Mouse (Mus musculus) brain, embryonic 14.5 days (tissue): ENCODE results near the gene Tspo. TPM values are rescaled to one million over a fixed set of nuclear protein-coding genes. Genes with fewer than 3 reads are reported as not detected.

ENCODE experiments used
- DNase-seq: peaks from one replicate; pipeline ENCODE4 v3.0.0-alpha.2; 2011; ENCODE audit warnings: low read depth
- CTCF ChIP-seq: fragments of 200-500 bp; IDR thresholded peaks from 2 replicates; pipeline ENCODE4 v1.5.1; 2012; ENCODE audit warnings: inconsistent platforms, mild to moderate bottlenecking, moderate library complexity, borderline replicate concordance; ENCODE audit not compliant: insufficient read depth, insufficient read length; ENCODE audit errors: extremely low read depth
- POLR2A ChIP-seq: fragments of 200-500 bp; IDR thresholded peaks from 2 replicates; pipeline ENCODE4 v1.6.1; 2012; ENCODE audit warnings: mild to moderate bottlenecking, inconsistent platforms, borderline replicate concordance; ENCODE audit not compliant: poor library complexity, insufficient read depth, insufficient read length, severe bottlenecking; ENCODE audit errors: extremely low read depth
- polyA plus RNA-seq: library from polyadenylated mRNA; depleted of rRNA; stranded (reverse); fragments of >200 nt; gene quantifications from 2 replicates; pipeline ENCODE4 v1.2.3, GENCODE M21; 2012

Tspo gene
- polyA plus RNA-seq, 1 experiment, result 7.1 TPM

DNA sequence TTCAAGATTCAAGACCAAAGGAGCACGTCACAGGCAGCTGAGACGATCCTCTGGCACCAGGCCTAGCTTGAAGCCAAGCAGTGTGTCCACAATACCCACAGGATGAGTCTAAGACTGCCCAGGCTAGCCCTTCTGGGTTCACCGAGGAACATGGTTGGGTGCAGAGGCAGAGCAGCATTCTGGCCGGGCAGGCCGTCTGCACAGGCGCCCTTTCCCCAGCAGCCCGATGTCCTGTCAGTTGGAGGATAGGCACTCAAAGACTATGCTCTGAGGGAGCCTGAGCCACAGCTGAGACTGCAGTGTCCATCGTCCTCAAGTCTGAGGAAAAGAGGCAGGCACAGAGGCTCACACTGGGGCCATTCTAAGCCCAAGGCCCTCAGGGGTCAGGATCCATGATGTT is 16.2 kb upstream of the Tspo start:
- no peak for DNase-seq
- TF ChIP-seq POLR2A (no peak), CTCF (no peak)

DNA sequence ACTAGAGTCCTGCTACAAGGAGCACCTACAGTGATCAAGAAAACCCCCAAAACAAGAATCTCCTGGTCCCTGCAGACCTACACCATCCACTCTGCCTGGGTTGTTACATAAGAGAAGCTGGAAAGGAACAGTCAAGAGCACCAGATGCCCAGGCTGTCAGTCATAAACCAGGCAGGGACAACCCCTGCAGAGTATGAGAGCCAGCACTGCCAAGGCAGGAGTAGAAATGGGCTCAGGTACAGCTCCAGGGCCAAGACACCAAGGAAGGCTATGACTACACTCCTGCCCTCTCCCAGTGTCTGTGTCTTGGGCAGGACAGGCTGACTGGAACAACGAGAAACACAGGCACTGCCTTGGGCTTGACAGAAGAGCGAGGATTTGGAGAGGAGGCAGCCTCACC is 13.3 kb upstream of the Tspo start:
- DNase-seq, result no peak
- TF ChIP-seq CTCF (no peak), POLR2A (no peak)

DNA sequence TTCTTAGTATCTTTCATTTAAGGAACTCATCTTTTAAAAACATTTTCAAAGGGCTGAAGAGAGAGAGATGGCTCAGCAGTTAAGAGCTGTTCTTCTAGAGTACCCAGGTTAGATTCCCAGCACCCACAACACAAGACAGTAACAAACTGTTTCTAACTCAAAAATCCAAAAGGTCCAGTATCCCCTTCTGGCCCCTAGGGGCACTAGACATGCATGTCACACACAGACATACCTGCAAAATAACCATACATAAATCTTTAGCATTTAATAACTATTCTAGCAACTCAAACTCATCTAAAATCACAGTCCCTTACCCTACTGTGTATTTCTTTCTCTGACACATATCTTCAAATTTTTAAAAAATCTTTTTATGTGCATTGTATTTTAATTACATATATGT is 9.6 kb upstream of the Tspo start:
- no peak for DNase-seq
- TF ChIP-seq POLR2A (no peak), CTCF (peak; percentile 25; the same call in 1 of the 2 replicates)

DNA sequence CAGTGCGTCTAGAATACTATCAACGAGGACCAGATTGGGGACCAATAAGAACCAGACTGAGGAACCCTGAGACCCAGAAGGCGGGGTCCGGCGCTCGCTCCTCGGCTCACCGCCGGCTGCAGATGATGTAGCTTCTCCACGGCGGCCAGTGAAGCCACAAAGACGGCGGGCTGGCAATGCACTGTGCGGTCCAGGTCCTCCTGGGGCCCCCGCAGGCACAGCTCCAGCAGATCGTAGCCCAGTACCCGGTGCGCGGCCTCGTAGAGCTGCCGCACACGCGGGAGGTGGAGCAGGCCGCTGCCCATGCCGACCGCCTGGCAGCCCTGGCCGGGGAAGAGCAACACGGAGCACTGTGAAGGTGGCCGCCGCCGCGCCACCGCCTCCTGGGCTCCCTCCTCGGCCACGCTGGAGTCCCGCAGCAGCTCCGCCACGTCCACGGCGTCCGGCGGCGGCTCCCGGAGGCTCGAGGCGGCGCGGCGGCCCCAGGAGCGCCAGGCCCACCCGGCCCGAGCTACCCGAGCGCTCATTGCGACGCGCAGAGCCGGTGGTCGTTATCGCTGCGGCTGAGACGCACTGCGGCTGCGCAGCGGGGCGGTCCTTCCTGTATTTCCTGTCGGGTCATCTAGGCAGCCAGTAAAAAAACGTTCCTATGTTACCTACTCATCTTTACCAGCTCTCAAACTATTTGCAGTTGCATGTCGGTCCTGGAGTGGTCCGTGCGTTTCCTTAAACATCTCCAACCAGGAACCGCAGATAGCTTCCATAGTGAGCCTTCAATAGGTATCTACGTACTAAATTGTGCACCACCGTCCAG is 8.0 kb upstream of the Tspo start:
- DNase-seq, result peak; percentile 96
- TF ChIP-seq POLR2A, result peak; percentile 94
- TF ChIP-seq CTCF, result no peak

DNA sequence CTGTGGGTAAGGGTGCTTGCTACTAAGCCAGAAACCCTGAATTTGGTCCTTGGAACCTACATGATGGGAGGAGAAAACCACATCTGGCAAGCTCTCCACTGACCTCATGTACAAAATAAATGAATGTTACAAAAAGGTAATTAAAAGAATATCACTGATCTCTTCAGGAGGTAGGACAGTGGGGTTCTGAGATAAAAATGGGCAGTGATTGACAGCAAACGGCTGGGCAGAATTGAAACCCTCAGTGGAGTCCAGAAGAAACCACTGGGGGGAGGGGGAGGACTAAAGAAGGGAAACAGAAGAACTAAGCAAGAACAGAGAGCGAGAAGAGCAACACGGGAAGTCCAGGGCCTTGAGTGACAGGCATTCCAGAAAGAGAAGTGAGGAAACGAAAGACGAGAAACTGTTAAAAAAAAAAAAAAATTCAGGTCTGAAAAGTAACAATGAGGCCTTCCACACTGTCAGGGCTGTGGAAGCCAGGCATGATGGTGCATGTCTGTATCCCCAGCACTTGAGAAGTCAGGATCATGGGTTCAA is 2.4 kb upstream of the Tspo start:
- no peak for DNase-seq
- TF ChIP-seq POLR2A (no peak), CTCF (no peak)

DNA sequence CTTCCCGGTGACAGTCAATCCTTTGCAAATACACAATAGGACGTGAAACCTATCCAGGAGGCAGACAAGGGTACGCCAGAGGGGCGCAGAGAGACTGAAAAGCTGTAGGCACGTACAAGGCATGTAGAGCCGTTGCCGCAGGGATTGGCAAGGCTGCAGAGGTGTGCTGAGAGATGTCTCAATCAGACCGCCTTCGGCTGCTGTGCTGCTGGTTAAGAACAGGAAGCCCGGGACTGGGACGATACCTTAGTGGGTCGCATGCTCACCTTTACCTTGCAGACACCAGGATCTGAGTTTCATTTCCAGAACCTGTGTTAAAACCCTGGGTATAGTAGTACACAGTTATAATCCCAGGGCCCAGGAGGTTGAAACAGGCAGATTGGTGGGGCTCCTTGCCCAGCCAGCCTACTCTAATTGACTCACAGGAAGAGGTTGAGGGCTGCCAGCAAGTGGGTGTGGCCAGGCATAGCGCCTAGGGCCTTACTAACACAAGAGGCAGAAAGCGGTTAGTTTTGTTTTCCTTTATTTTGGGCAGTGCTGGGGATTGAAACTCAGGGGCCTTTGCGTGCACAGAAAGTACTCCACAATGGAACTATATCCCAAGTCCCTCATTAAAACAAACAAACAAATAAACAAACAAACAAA is 644 bp upstream of the Tspo start:
- no peak for TF ChIP-seq POLR2A
- DNase-seq, result peak; percentile 93

DNA sequence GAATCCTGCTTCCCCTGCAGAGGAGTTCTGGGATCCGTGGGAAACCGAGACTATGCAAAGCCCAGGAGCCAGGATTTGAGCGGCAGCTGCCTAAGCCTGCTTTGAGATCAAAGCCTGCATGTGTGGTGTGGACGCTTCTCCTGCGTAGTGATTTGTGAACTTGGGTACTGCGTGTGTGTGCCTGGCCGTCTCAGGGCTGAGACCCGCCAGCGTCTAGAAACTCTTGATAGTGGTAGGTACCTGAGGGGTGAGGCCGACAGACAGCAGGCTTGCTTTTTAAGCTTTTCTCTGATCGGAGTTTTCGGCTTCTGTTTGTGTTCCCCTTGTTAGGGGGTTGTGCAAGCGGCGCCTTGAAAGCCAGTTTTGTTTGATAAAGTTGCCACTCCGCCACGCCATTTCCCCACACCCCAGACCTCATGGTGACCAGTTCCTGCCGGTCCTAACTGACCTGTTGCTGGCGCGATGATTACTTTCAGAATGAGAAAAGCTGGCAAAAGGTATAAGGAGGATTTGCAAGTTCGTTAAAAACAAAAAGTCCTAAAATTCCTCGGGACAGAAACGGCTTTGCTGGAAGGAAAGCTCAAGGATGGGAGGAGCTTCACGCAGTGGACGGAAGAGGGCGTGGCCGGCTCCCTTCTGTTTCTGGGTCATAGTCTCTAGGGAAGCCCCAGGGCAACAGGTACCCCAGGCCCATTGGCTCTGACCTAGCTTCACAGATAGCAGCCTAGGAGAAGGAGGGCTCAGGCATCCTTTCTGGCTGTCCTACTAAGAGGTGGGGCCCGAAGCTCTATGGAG is 662 bp downstream of the Tspo start:
- TF ChIP-seq CTCF, result no peak
- TF ChIP-seq POLR2A, result no peak
- DNase-seq, result peak; percentile 53

DNA sequence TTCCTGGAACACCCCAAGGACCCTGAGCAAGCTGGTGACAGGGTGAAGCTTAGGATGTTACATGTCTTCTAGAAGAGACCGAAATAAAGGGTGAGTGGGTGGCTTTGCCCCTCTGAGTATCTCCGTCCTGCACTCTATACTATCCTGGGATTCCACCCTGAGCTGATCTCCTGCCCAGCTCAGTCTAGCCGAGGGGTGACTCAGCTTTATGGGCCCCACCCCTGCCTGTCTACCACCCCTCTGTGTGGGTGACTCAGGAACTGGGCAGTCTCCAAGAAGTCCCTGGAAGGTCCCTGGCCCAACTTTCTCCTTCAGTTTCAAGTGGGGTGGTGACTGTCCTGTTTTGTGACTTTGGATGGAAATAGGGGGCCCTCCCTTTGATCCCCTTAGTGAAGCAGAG is 2.0 kb downstream of the Tspo start:
- DNase-seq, result no peak

DNA sequence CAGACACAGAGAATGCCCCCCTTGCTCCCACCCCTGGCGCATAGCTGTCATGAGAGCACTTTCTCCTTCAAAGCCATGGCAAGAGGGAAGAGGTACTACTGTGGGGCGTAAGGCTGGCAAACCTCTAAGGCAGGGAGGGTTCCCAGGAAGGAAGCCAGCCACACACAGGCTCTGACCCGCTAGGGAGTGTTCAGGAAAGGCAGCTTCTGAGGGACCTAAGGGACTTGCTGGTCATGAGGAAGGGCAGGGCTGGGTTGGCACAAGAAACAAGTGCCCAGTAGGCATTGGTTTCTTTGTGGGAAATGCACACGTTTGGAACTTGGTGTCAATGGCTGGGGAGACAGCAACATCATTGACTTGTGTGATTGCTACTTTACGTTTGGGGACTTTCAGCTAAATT is 2.6 kb downstream of the Tspo start:
- no peak for DNase-seq
- no peak for TF ChIP-seq CTCF
- no peak for TF ChIP-seq POLR2A

More for the DNA sequence above, 2.0 kb downstream of the Tspo start:
- TF ChIP-seq POLR2A (no peak), CTCF (no peak)

DNA sequence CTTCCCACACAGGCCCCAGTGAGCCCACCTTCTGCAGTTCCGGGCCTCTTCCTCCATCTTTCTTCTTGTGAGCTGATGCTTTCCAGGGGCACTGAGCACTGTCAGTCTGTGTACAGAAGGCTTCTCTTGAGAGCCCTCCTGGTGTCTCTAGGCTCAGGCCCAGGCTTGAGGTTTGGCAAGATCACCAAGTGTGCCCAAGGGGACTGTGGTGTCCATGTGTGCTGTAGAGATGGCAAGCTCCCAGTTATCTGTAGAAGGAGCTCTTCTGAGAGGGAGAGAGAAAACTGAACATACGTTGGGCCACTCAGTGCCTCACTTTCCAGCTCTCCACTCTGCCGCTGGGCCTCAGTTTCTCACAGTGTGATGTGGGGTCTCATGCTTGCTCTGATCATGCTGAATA is 4.3 kb downstream of the Tspo start:
- DNase-seq, result no peak
- TF ChIP-seq POLR2A, result no peak
- TF ChIP-seq CTCF, result no peak

DNA sequence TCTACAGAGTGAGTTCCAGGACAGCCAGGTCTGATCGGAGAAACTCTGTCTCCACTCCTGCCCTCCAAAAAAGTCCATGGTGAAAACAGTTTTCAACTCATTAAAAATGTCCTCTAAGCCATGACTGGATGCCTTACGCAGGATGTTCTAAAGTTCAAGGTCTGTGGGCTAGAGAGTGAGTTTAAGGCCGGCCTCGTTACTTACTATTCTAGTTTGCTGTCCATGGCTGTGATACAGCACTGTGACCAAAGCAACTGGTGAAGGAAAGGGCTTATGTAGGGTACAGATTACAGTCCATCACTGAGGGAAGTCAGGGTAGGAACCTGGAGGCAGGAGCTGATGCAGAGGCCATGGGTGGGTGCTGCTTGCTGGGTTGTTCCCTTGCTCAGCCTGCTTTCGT is 5.2 kb downstream of the Tspo start:
- no peak for DNase-seq

DNA sequence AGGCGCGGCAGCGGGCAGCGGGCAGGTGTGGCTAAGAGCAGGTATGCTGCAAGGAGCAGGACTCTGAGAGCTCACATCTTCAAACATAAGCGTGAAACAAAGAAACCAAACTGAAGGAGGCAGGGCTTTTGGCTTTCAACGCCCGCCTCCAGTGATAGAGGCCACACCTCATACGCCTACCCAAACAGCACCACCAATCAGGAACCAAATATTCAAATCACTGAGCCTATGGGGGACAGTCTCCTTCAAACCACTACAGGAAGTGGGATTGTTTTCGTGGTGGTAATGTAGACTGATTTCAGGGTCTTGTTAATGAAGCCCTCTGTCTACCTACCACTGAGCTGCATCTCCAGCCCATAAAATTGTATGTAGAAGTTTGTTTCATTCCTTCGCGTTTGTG is 6.3 kb downstream of the Tspo start:
- TF ChIP-seq CTCF, result no peak
- no peak for TF ChIP-seq POLR2A
- DNase-seq, result no peak

More for the DNA sequence above, 5.2 kb downstream of the Tspo start:
- TF ChIP-seq POLR2A (no peak), CTCF (no peak)
